Mouse (Mus musculus): ENCODE results near the gene Hba-a1. TPM values are rescaled to one million over a fixed set of nuclear protein-coding genes. Genes with fewer than 3 reads are reported as not detected.

Hba-a1 gene
- total RNA-seq, 1 experiment from 2014 or later: 18.1 TPM

DNA sequence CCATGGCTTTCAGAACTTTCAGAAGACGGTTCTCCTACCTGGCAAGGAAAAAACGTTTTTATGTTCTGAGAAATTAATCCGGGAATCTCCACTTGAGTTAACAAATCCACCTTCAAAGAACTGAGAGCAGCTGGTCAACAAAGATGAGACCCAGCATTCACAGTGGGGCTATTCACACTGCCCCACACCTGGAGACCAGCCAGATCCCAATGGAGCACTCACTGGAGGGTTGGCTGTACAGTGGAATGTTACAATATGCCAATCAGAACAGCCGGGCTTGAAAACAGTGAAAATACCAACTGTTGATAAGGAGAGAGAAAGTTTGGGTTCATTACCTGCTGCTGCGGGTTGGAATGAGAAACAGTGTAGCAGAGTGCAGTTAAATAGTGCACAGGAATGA is 48.5 kb downstream of the Hba-a1 start:
- no peak for ATAC-seq (replicated peaks; ENCODE audit: low read depth, poor library complexity, severe bottlenecking)

DNA sequence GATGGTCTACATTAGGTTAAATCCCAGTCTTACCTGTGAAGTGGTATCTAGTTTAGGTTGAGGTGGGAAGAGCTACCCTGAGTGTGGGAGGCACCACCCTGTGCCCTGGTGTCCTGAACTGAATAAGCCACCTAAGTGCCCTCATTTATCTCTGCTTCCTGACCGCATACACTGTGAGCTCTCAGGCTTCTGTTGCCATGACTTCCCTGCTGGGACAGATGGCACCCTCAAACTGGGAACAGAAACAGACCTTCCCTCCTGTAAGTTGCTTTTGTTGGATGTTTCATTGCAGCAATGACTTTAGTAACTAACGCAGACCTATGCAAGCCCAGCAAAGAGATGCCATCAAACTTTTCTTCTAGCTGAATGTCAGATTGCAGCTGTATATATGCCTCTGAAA is 49.9 kb downstream of the Hba-a1 start:
- ATAC-seq (replicated peaks; ENCODE audit: low read depth, poor library complexity, severe bottlenecking): peak; percentile 68

Other genes with a start within 250 kb of the Hba-a1 start
- not detected in 2 replicates for gene Il9r, start 83.2 kb upstream of the Hba-a1 start, total RNA-seq (2017)
- gene Snrnp25, start 78.1 kb upstream of the Hba-a1 start, total RNA-seq (2017): 33.8 and 59.5 TPM in 2 replicates
- gene Rhbdf1, start 61.2 kb upstream of the Hba-a1 start, total RNA-seq (2017): 0.32 and 2.0 TPM in 2 replicates
- gene Mpg, start 57.0 kb upstream of the Hba-a1 start, total RNA-seq (2017): 3.2 and 5.3 TPM in 2 replicates
- gene Nprl3, start 15.8 kb upstream of the Hba-a1 start, total RNA-seq (2017): 7.7 and 19.6 TPM in 2 replicates
- not detected in 2 replicates for gene Hba-x, start 7.1 kb upstream of the Hba-a1 start, total RNA-seq (2017)
- gene Hbq1b, start 3.5 kb downstream of the Hba-a1 start, total RNA-seq (2017): not detected in 2 replicates
- gene Hba-a2, start 13.0 kb downstream of the Hba-a1 start, total RNA-seq (2017): 89.2 and 92.8 TPM in 2 replicates
- not detected in 2 replicates for gene Hbq1a, start 16.6 kb downstream of the Hba-a1 start, total RNA-seq (2017)
- 2.5 and 3.0 TPM in 2 replicates for gene Sh3pxd2b, start 64.3 kb downstream of the Hba-a1 start, total RNA-seq (2017)
- gene Ubtd2, start 171.9 kb downstream of the Hba-a1 start, total RNA-seq (2017): 3.9 and 7.0 TPM in 2 replicates
- 9.1 TPM in 1 of 2 replicates, not detected in the other for gene Efcab9, start 248.6 kb downstream of the Hba-a1 start, total RNA-seq (2017)
- gene Stk10, start 249.8 kb downstream of the Hba-a1 start, total RNA-seq (2017): 14.7 and 20.9 TPM in 2 replicates